Mouse (Mus musculus) intestine, embryonic 15.5 days (tissue): Measurements from ENCODE around the gene Lad1. TPM values are rescaled to one million over a fixed set of nuclear protein-coding genes. Genes with fewer than 3 reads are reported as not detected.
A peak's percentile ranks its signal among the peaks of the same experiment; 100 is the strongest.

Experiments
- ATAC-seq: fragments of 200-750 bp; cut with Nextera tagmentation; 2 replicates; pipeline ENCODE4 v1.8.0; 2017; ENCODE audit warnings: moderate TSS enrichment, moderate library complexity
- H3K27ac ChIP-seq: fragments of 300-500 bp; sonication (generic); 2 replicates; pipeline ENCODE4 v1.5.1; 2015; ENCODE audit warnings: mild to moderate bottlenecking, inconsistent platforms
- H3K27me3 ChIP-seq: fragments of 300-500 bp; sonication (generic); replicated peaks from 2 replicates; pipeline ENCODE4 v1.6.1; 2015; ENCODE audit warnings: inconsistent platforms
- H3K36me3 ChIP-seq: fragments of 300-500 bp; sonication (generic); 2 replicates; pipeline ENCODE4 v1.6.1; 2015; ENCODE audit warnings: inconsistent platforms
- H3K4me1 ChIP-seq: fragments of 300-500 bp; sonication (generic); replicated peaks from 2 replicates; pipeline ENCODE4 v1.6.1; 2015; ENCODE audit warnings: inconsistent platforms
- H3K4me2 ChIP-seq: fragments of 300-500 bp; sonication (generic); replicated peaks from 2 replicates; pipeline ENCODE4 v1.6.1; 2015; ENCODE audit warnings: mild to moderate bottlenecking, inconsistent platforms
- H3K4me3 ChIP-seq: fragments of 300-500 bp; sonication (generic); replicated peaks from 2 replicates; pipeline ENCODE4 v1.5.1; 2015; ENCODE audit warnings: inconsistent platforms
- H3K9ac ChIP-seq: fragments of 300-500 bp; sonication (generic); 2 replicates; pipeline ENCODE4 v1.6.1; 2015; ENCODE audit warnings: inconsistent platforms
- H3K9me3 ChIP-seq: fragments of 300-500 bp; sonication (generic); 2 replicates; pipeline ENCODE4 v1.6.1; 2016; ENCODE audit warnings: inconsistent platforms
- WGBS: fragments of 180-500 bp; shearing (Covaris S2); methylation state at CpG from one replicate; pipeline ENCODE4 v1.1.7; 2015; 5-methylcytosine and 5-hydroxymethylcytosine counted together
- polyA plus RNA-seq: library from polyadenylated mRNA; unstranded; fragments of >200 nt; fragmentation: Nextera tagmentation; extraction: Ambion mirVana; gene quantifications from 2 replicates; pipeline ENCODE4 v1.2.1, GENCODE M21; 2015

The Lad1 gene
- polyA plus RNA-seq, 1 experiment from 2014 or later = 179 TPM

- no peak overlapping the region for H3K4me3 ChIP-seq
- H3K4me1 ChIP-seq = peaks cover 10% of the 10 kb centered on the region; the same call in 1 of the 2 replicates
- H3K4me2 ChIP-seq = no peak overlapping the region
- H3K9ac ChIP-seq = no peak overlapping the region
- H3K27ac ChIP-seq = no peak overlapping the region
- ATAC-seq = peak; percentile 39
- H3K9me3 ChIP-seq = no peaks in the 10 kb centered on the region
- no peaks in the 10 kb centered on the region for H3K27me3 ChIP-seq
- H3K36me3 ChIP-seq = no peaks in the 10 kb centered on the region
- WGBS = 55% methylated on average over 13 of the region's 13 CpGs
These were observed 33.8 kb downstream of the Lad1 start for GRCm38 (mm10) chr1:135852044-135852756.

- H3K4me3 ChIP-seq = no peak overlapping the region
- no peaks in the 10 kb centered on the region for H3K9me3 ChIP-seq
- H3K4me1 ChIP-seq = peaks cover 10% of the 10 kb centered on the region; the same call in 1 of the 2 replicates
- peak; percentile 53; the same call in 1 of the 2 replicates for ATAC-seq
- WGBS = 75% methylated on average over 4 of the region's 4 CpGs
- no peaks in the 10 kb centered on the region for H3K27me3 ChIP-seq
- H3K4me2 ChIP-seq = no peak overlapping the region
- H3K9ac ChIP-seq = no peak overlapping the region
- no peak overlapping the region for H3K27ac ChIP-seq
- no peaks in the 10 kb centered on the region for H3K36me3 ChIP-seq
These were observed 34.8 kb downstream of the Lad1 start for GRCm38 (mm10) chr1:135853200-135853599.

- no peak for ATAC-seq
- 83% methylated on average over 6 of the region's 6 CpGs for whole genome bisulfite sequencing
- peaks cover 10% of the 10 kb centered on the region; the same call in 1 of the 2 replicates for H3K4me1 ChIP-seq
These were observed 36.4 kb downstream of the Lad1 start for GRCm38 (mm10) chr1:135854591-135855343.

DNA sequence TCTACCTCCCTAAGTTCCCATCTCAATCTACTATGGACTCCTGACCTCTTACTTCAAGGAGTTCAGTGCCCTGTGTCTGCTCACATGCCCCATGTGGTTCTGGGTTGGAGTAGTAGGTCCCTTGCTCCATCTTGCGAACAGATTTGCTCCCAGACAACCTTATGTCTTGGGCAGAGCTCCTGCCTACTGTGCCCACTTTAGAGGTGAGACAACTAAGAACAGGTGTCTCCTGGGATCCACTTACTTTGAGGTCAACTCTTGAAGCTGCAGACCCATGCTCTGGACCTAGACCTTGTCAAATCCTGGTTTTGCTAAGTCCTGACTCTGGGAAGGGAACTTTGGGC, 36.9 kb downstream of the Lad1 start:
- Histone ChIP-seq H3K9me3 (no peaks in the 10 kb centered on the region), H3K27me3 (no peaks in the 10 kb centered on the region), H3K36me3 (no peaks in the 10 kb centered on the region), H3K4me3 (no peak overlapping the region), H3K27ac (no peak overlapping the region), H3K4me1 (peaks cover 10% of the 10 kb centered on the region; the same call in 1 of the 2 replicates), H3K4me2 (no peak overlapping the region), H3K9ac (no peak overlapping the region)
- ATAC-seq = no peak
- 97% methylated on average over 1 of the region's 1 CpGs for WGBS

More at GRCm38 (mm10) chr1:135854591-135855343, 36.4 kb downstream of the Lad1 start:
- no peak overlapping the region for H3K4me2 ChIP-seq
- no peaks in the 10 kb centered on the region for H3K36me3 ChIP-seq
- no peaks in the 10 kb centered on the region for H3K27me3 ChIP-seq
- H3K4me3 ChIP-seq = no peak overlapping the region
- no peak overlapping the region for H3K9ac ChIP-seq
- no peaks in the 10 kb centered on the region for H3K9me3 ChIP-seq
- no peak overlapping the region for H3K27ac ChIP-seq

DNA sequence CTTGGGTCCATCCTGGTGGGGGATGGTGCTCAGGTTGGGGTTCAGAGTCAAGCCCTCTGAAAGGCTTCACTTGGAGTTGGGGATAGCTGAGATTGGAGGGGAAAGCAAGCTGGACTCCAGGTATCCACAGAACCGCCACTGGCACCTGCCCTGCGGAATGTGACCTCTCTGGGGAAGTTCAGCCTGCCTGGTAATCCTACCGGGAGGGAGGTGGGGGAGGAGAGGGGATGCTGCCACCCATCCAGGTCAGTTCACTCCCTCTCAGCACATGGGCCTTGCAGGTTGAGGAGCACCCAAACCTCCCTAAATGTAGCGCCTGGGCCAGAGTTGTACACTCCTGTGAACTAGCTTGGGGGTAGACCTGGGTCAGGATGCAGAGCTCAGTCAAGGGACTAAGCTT, 37.7 kb downstream of the Lad1 start:
- no peak overlapping the region for H3K4me3 ChIP-seq
- no peak overlapping the region for H3K9ac ChIP-seq
- no peaks in the 10 kb centered on the region for H3K36me3 ChIP-seq
- WGBS = 61% methylated on average over 4 of the region's 4 CpGs
- H3K9me3 ChIP-seq = no peaks in the 10 kb centered on the region
- no peak for ATAC-seq
- H3K27me3 ChIP-seq = no peaks in the 10 kb centered on the region
- no peak overlapping the region for H3K4me2 ChIP-seq
- no peak overlapping the region for H3K27ac ChIP-seq
- H3K4me1 ChIP-seq = peaks cover 10% of the 10 kb centered on the region; the same call in 1 of the 2 replicates

- 47% methylated on average over 11 of the region's 11 CpGs for WGBS
These were observed 38.9 kb downstream of the Lad1 start for GRCm38 (mm10) chr1:135857137-135857775.

DNA sequence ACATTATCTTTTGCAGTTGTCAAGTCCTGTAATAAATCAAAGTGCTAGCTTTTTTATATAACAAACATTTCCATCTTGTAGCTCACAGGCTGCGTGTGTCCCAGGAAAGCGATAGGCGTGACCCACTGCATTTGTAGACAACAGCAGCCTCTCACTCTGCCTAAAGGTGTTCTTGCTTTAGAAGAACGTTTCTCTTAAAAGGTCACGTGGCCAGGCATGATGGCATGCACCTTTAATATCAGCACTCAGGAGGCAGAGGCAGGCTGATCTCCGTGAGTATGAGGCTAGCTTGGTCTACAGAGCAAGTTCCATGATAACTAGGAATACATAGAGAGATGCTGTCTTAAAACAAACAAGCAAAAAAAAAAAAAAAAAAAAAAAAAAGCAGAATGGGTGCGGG, 40.1 kb downstream of the Lad1 start:
- no peak overlapping the region for H3K4me3 ChIP-seq
- 84% methylated on average over 7 of the region's 7 CpGs for WGBS
- no peak for ATAC-seq

More at GRCm38 (mm10) chr1:135857137-135857775, 38.9 kb downstream of the Lad1 start:
- H3K4me1 ChIP-seq = peaks cover 7% of the 10 kb centered on the region; the same call in 1 of the 2 replicates
- no peak overlapping the region for H3K9ac ChIP-seq
- no peak overlapping the region for H3K27ac ChIP-seq
- no peak overlapping the region for H3K4me2 ChIP-seq
- no peaks in the 10 kb centered on the region for H3K36me3 ChIP-seq
- no peaks in the 10 kb centered on the region for H3K27me3 ChIP-seq
- ATAC-seq = peak; percentile 48
- H3K9me3 ChIP-seq = no peaks in the 10 kb centered on the region
- H3K4me3 ChIP-seq = no peak overlapping the region

DNA sequence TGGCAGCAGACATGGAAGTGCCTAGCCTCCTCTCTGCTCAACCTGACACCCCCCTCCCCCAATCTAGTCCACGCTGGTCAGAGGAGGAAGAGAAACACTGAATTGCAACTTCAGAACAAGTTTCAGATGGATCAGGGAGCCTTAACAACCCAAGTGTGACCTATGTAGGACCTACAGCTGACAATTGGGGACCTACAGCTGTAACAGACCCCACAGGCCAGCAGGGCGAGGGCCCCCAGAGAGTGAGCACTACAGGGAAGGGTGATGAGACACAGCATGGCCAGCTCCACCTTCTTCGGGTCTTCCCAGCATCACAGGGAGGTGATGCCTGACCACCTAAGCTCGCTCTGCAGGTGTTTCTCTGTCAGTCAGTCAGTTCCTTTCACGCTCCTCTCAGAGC, 42.7 kb downstream of the Lad1 start:
- Histone ChIP-seq H3K36me3 (no peaks in the 10 kb centered on the region), H3K9me3 (no peaks in the 10 kb centered on the region), H3K4me3 (no peak overlapping the region), H3K9ac (no peak overlapping the region), H3K27ac (no peak overlapping the region), H3K27me3 (no peaks in the 10 kb centered on the region), H3K4me2 (no peak overlapping the region), H3K4me1 (no peaks in the 10 kb centered on the region)
- ATAC-seq = no peak
- 72% methylated on average over 5 of the region's 5 CpGs for WGBS

More for the DNA sequence above, 40.1 kb downstream of the Lad1 start:
- no peaks in the 10 kb centered on the region for H3K9me3 ChIP-seq
- no peaks in the 10 kb centered on the region for H3K36me3 ChIP-seq
- H3K4me2 ChIP-seq = no peak overlapping the region
- H3K27me3 ChIP-seq = no peaks in the 10 kb centered on the region
- no peak overlapping the region for H3K9ac ChIP-seq
- H3K4me1 ChIP-seq = no peaks in the 10 kb centered on the region
- no peak overlapping the region for H3K27ac ChIP-seq

DNA sequence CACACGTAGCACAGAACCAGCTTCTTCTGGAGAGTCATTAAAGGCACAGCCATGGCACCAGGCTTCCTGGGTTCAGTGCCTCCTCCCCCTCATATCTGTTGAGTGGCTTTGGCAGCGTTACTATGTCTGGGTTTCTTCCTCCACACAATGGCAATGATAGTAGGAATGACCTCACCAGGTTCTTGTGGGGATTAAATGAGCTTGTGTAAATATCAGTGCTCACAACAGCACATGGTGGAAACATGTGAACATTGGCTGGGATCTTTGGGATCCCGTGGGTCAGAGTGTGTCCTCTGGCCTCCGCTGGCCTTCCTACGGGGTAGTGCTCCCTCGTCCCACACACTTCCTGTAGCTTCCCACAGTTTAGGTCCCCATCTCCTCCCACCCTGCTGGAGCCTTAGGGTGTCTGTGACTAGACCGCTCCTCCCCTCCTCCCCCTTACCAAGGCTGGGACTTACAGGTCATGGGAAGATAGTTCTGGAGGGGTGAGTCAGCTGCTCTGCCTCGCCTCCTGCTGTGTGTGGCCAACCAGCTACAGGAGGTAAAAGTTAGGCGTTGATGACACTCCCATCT, 43.7 kb downstream of the Lad1 start:
- no peak overlapping the region for H3K4me2 ChIP-seq
- 55% methylated on average over 9 of the region's 9 CpGs for WGBS
- no peaks in the 10 kb centered on the region for H3K27me3 ChIP-seq
- H3K4me3 ChIP-seq = no peak overlapping the region
- ATAC-seq = no peak
- no peaks in the 10 kb centered on the region for H3K4me1 ChIP-seq
- no peaks in the 10 kb centered on the region for H3K9me3 ChIP-seq
- no peaks in the 10 kb centered on the region for H3K36me3 ChIP-seq
- H3K9ac ChIP-seq = no peak overlapping the region
- H3K27ac ChIP-seq = no peak overlapping the region

- Histone ChIP-seq H3K27me3 (no peaks in the 10 kb centered on the region), H3K9me3 (no peaks in the 10 kb centered on the region), H3K4me3 (no peak overlapping the region), H3K27ac (no peak overlapping the region), H3K4me1 (no peaks in the 10 kb centered on the region), H3K9ac (no peak overlapping the region), H3K4me2 (no peak overlapping the region), H3K36me3 (no peaks in the 10 kb centered on the region)
- 76% methylated on average over 5 of the region's 5 CpGs for WGBS
- no peak for ATAC-seq
These were observed 44.2 kb downstream of the Lad1 start for GRCm38 (mm10) chr1:135862561-135862960.

DNA sequence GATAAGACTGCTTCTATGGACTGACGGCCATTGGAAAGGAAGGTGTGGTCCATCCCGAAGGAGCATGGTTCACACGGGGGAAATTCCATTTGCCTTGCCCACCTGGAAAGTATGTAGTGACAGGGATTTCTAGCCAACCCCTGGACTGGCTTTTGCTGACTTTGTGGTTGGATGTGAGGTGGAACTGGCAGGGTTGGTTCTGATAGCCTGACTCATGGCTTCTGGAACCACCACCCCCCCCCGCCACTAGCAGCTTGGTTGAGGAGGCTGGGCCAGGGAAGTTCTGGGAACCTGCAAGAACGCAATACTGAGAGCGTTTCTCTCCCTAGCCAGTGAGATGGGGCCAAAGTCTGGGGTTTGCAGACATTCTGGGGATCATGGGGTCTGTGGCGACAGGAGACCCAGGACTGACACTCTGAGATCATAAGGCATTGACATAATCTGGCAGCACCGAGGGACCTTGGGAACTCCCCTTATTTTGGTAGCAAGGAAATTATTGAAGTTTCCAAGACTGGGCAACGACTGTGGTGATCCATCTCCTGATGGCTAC, 45.5 kb downstream of the Lad1 start:
- no peak for ATAC-seq
- H3K4me2 ChIP-seq = no peak overlapping the region
- H3K9me3 ChIP-seq = no peaks in the 10 kb centered on the region
- H3K9ac ChIP-seq = no peak overlapping the region
- no peaks in the 10 kb centered on the region for H3K27me3 ChIP-seq
- no peaks in the 10 kb centered on the region for H3K4me1 ChIP-seq
- WGBS = 74% methylated on average over 9 of the region's 9 CpGs
- H3K27ac ChIP-seq = no peak overlapping the region
- no peak overlapping the region for H3K4me3 ChIP-seq
- no peaks in the 10 kb centered on the region for H3K36me3 ChIP-seq

DNA sequence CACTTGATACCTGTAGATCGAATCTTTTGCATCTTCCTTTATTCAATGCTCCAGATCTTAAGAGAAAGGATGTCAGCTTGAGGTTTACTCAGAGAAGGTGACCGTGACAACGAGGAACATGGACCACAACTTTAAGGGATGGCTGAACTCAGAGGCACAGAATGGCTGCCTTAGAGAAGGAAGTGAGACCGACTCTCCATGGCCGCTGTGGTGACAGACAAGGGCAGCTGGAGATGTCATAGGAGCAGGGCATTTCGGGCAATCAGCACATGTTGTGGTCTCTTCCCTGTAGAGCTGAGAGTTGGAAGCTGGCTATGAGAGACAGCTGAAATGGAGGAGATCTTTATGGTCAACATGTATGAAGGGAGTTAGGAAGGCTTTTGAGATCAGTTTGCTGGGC, 46.4 kb downstream of the Lad1 start:
- Histone ChIP-seq H3K27ac (no peak overlapping the region), H3K36me3 (no peaks in the 10 kb centered on the region), H3K4me1 (no peaks in the 10 kb centered on the region), H3K27me3 (no peaks in the 10 kb centered on the region), H3K4me2 (no peak overlapping the region), H3K9ac (no peak overlapping the region), H3K9me3 (no peaks in the 10 kb centered on the region), H3K4me3 (no peak overlapping the region)
- ATAC-seq = no peak
- WGBS = 84% methylated on average over 6 of the region's 6 CpGs
